Mouse (Mus musculus): Measurements from ENCODE around the gene Otud1. TPM values are rescaled to one million over a fixed set of nuclear protein-coding genes. Genes with fewer than 3 reads are reported as not detected.

Gene Otud1
- polyA plus RNA-seq, 2 experiments = 0.44 to 0.65 TPM

- Histone ChIP-seq H3K27ac (peak overlapping the region; percentile 76), H3K4me3 (ENCODE audit: insufficient read depth in 1 of 2, low read depth in 2 of 2, low read length in 2 of 2) (no peak overlapping the region), H3K4me2 (ENCODE audit: low read depth) (peak overlapping the region; percentile 34), H3K36me3 (replicated peaks; ENCODE audit: control insufficient read depth, insufficient read depth, low read depth) (no peaks in the 10 kb centered on the region), H3K4me1 (replicated peaks; ENCODE audit: control insufficient read depth in 2 of 2, insufficient read depth in 2 of 2, low read length in 1 of 2) (peaks cover 18 to 26% of the 10 kb centered on the region in 2 experiments; a peak in 3 of 4 replicates), H3K27me3 (ENCODE audit: control insufficient read depth, insufficient read depth, low read length) (no peaks in the 10 kb centered on the region), H3K9me3 (ENCODE audit: control insufficient read depth, low read length) (no peaks in the 10 kb centered on the region), H3K9ac (replicated peaks) (peak overlapping the region; percentile 7)
- DNase-seq (ENCODE audit: low read depth in 3 of 3, low spot score in 3 of 3) (peak; percentile 52 to 67 (median 66)), ATAC-seq (ENCODE audit: insufficient read depth) (peak; percentile 99)
- TF ChIP-seq EP300 (IDR thresholded peaks at IDR 0.05; ENCODE audit: low read depth) (peak; percentile 85), CTCF (IDR thresholded peaks at IDR 0.05; ENCODE audit: low read depth) (no peak)
- 31% methylated on average over 4 of the region's 4 CpGs for WGBS (ENCODE audit: insufficient replicate concordance)
Observed at GRCm38 (mm10) chr2:19699573-19700295, 42.2 kb downstream of the Otud1 start.

GRCm38 (mm10) chr2:19701386-19701785 lies 43.8 kb downstream of the Otud1 start:
- Histone ChIP-seq H3K4me3 (ENCODE audit: insufficient read depth in 1 of 2, low read depth in 2 of 2, low read length in 2 of 2) (no peak overlapping the region), H3K27ac (no peak overlapping the region), H3K9ac (replicated peaks) (no peak overlapping the region), H3K4me1 (replicated peaks; ENCODE audit: control insufficient read depth in 2 of 2, insufficient read depth in 2 of 2, low read length in 1 of 2) (peaks cover 18 to 26% of the 10 kb centered on the region in 2 experiments; a peak in 3 of 4 replicates), H3K27me3 (ENCODE audit: control insufficient read depth, insufficient read depth, low read length) (no peaks in the 10 kb centered on the region), H3K36me3 (replicated peaks; ENCODE audit: control insufficient read depth, insufficient read depth, low read depth) (no peaks in the 10 kb centered on the region), H3K9me3 (ENCODE audit: control insufficient read depth, low read length) (no peaks in the 10 kb centered on the region), H3K4me2 (ENCODE audit: low read depth) (no peak overlapping the region)
- ATAC-seq (ENCODE audit: insufficient read depth) = no peak
- DNase-seq (ENCODE audit: low read depth in 3 of 3, low spot score in 3 of 3) = no peak
- 61% methylated on average over 3 of the region's 3 CpGs for WGBS (ENCODE audit: insufficient replicate concordance)
- no peak for TF ChIP-seq EP300 (IDR thresholded peaks at IDR 0.05; ENCODE audit: low read depth)
- TF ChIP-seq CTCF (IDR thresholded peaks at IDR 0.05; ENCODE audit: low read depth) = no peak

DNA sequence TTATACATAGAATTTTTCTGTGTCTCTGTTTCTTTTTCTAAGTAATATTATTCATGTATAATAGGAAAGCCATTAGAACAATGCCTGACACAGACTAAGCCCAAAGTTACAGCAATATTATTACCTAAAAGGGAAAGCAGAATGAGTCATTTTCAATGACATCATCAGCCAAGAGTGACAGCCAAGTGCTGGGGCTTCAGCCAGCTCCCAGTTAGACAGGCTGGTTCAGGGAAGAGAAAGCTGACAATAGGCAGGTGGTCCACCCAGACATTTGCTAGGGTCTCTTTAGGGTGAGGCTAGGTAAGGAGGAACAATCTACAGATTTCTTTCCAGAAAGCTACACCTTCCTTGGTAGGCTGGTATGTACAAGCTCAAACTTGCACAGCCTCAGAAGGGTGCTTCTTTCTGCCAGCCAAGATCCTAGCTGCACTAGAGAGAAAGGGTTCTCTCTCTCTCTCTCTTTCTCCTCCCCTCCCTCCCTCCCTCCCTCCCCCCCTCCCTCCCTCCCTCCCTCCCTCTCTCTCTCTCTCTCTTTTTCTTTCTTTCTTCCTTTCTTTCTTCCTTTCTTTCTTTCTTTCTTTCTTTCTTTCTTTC lies 45.6 kb downstream of the Otud1 start:
- Histone ChIP-seq H3K4me2 (ENCODE audit: low read depth) (no peak overlapping the region), H3K27ac (no peak overlapping the region), H3K9ac (replicated peaks) (no peak overlapping the region), H3K4me1 (replicated peaks; ENCODE audit: control insufficient read depth in 2 of 2, insufficient read depth in 2 of 2, low read length in 1 of 2) (peaks cover 12 to 18% of the 10 kb centered on the region in 2 experiments; a peak in 3 of 4 replicates), H3K9me3 (ENCODE audit: control insufficient read depth, low read length) (no peaks in the 10 kb centered on the region), H3K27me3 (ENCODE audit: control insufficient read depth, insufficient read depth, low read length) (no peaks in the 10 kb centered on the region), H3K36me3 (replicated peaks; ENCODE audit: control insufficient read depth, insufficient read depth, low read depth) (no peaks in the 10 kb centered on the region), H3K4me3 (ENCODE audit: insufficient read depth in 1 of 2, low read depth in 2 of 2, low read length in 2 of 2) (no peak overlapping the region)
- ATAC-seq (ENCODE audit: insufficient read depth) (no peak), DNase-seq (ENCODE audit: low read depth in 3 of 3, low spot score in 3 of 3) (no peak)
- TF ChIP-seq CTCF (IDR thresholded peaks at IDR 0.05; ENCODE audit: low read depth) = no peak
- no peak for TF ChIP-seq EP300 (IDR thresholded peaks at IDR 0.05; ENCODE audit: low read depth)

GRCm38 (mm10) chr2:19703670-19704069 lies 46.1 kb downstream of the Otud1 start:
- no peak overlapping the region for H3K4me2 ChIP-seq (ENCODE audit: low read depth)
- H3K9ac ChIP-seq (replicated peaks) = no peak overlapping the region
- DNase-seq (ENCODE audit: low read depth in 3 of 3, low spot score in 3 of 3) = no peak
- no peak overlapping the region for H3K27ac ChIP-seq
- WGBS (ENCODE audit: insufficient replicate concordance) = 53% methylated on average over 4 of the region's 4 CpGs
- no peaks in the 10 kb centered on the region for H3K36me3 ChIP-seq (replicated peaks; ENCODE audit: control insufficient read depth, insufficient read depth, low read depth)
- H3K27me3 ChIP-seq (ENCODE audit: control insufficient read depth, insufficient read depth, low read length) = no peaks in the 10 kb centered on the region
- no peak for ATAC-seq (ENCODE audit: insufficient read depth)
- H3K9me3 ChIP-seq (ENCODE audit: control insufficient read depth, low read length) = no peaks in the 10 kb centered on the region
- TF ChIP-seq CTCF (IDR thresholded peaks at IDR 0.05; ENCODE audit: low read depth) (no peak), EP300 (IDR thresholded peaks at IDR 0.05; ENCODE audit: low read depth) (no peak)
- peaks cover 12 to 17% of the 10 kb centered on the region in 2 experiments; a peak in 3 of 4 replicates for H3K4me1 ChIP-seq (replicated peaks; ENCODE audit: control insufficient read depth in 2 of 2, insufficient read depth in 2 of 2, low read length in 1 of 2)
- H3K4me3 ChIP-seq (ENCODE audit: insufficient read depth in 1 of 2, low read depth in 2 of 2, low read length in 2 of 2) = no peak overlapping the region

DNA sequence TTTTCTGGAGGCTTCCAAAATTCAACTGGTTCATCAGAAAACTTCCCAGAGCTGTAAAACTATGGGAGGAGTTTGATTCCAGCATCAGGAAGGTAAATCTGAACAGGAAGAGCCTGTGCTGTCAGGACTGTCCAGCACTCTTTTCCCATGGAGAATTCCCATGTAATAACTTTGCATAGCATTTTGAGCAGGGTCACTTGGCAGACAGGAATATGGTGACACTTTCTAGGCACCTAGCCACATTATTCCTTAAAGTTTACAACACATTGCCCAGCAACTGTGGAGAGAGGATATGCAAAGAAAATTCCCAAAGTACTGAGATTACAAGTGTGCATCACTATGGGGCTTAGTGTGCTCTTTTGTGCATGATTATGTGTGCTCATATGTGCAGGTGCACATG lies 46.7 kb downstream of the Otud1 start:
- no peak for TF ChIP-seq CTCF (IDR thresholded peaks at IDR 0.05; ENCODE audit: low read depth)
- TF ChIP-seq EP300 (IDR thresholded peaks at IDR 0.05; ENCODE audit: low read depth) = no peak
- peaks cover 12 to 17% of the 10 kb centered on the region in 2 experiments; a peak in 3 of 4 replicates for H3K4me1 ChIP-seq (replicated peaks; ENCODE audit: control insufficient read depth in 2 of 2, insufficient read depth in 2 of 2, low read length in 1 of 2)
- no peak overlapping the region for H3K27ac ChIP-seq
- no peaks in the 10 kb centered on the region for H3K36me3 ChIP-seq (replicated peaks; ENCODE audit: control insufficient read depth, insufficient read depth, low read depth)
- H3K9me3 ChIP-seq (ENCODE audit: control insufficient read depth, low read length) = no peaks in the 10 kb centered on the region
- no peak overlapping the region for H3K4me3 ChIP-seq (ENCODE audit: insufficient read depth in 1 of 2, low read depth in 2 of 2, low read length in 2 of 2)
- H3K9ac ChIP-seq (replicated peaks) = no peak overlapping the region
- no peaks in the 10 kb centered on the region for H3K27me3 ChIP-seq (ENCODE audit: control insufficient read depth, insufficient read depth, low read length)
- ATAC-seq (ENCODE audit: insufficient read depth) (no peak), DNase-seq (ENCODE audit: low read depth in 3 of 3, low spot score in 3 of 3) (no peak)
- no peak overlapping the region for H3K4me2 ChIP-seq (ENCODE audit: low read depth)
